Mouse (Mus musculus) heart, adult 2 months (tissue): ENCODE results near the gene Fxn.

Experiments
- CTCF ChIP-seq: fragments of 200-600 bp; IDR thresholded peaks from 2 replicates; pipeline ENCODE4 v1.8.1; 2022; ENCODE audit warnings: antibody characterized with exemption, mild to moderate bottlenecking, moderate library complexity
- EP300 ChIP-seq: fragments of 200-500 bp; IDR thresholded peaks from 2 replicates; pipeline ENCODE4 v1.6.1; 2011; ENCODE audit warnings: low read depth, low read length, control low read depth; ENCODE audit not compliant: insufficient read depth

DNA sequence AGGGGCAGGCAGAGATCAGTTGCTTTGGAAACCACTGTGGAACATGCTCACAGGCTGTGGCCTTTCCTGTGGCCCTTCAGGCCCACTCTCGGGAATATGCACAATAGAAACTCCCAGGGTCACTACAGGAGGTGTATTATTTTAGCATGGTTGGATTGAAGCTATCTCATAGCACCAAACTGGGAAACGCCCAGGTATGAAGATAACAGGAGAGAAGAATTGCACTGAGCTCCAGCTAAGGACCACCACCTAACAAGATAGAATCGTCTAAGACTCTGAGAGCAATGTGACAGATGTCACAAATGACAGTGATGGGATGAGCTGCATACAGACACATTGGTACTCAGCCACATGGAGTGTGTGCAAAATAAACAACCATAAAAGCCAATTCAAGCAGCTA is 6.1 kb downstream of the Fxn start:
- no peak for TF ChIP-seq CTCF
- TF ChIP-seq EP300 = no peak
